Mouse (Mus musculus) liver, adult 2 months (tissue): ENCODE data around the gene Ubash3b.

Experiments used
- CTCF ChIP-seq: fragments of 200-500 bp; IDR thresholded peaks from 2 replicates; pipeline ENCODE4 v1.5.1; 2011; ENCODE audit warnings: low read depth, low read length, control low read depth
- POLR2A ChIP-seq: fragments of 200-500 bp; IDR thresholded peaks from 2 replicates; pipeline ENCODE4 v1.6.1; 2011; ENCODE audit warnings: low read length, control low read depth; ENCODE audit not compliant: insufficient read depth; ENCODE audit errors: extremely low read depth

- TF ChIP-seq POLR2A, result no peak
- no peak for TF ChIP-seq CTCF
These were observed 86.0 kb downstream of the Ubash3b start for GRCm38 (mm10) chr9:41075528-41075927.
